Mouse (Mus musculus): ENCODE measurements at regions not wholly inside any gene's neighbourhood (a gene's known extent, or its start where the extent isn't known, plus 50 kb on each side); places are given as distances from the start of the nearest gene placed in this dataset.
A peak's percentile ranks its signal among the peaks of the same experiment; 100 is the strongest.

DNA sequence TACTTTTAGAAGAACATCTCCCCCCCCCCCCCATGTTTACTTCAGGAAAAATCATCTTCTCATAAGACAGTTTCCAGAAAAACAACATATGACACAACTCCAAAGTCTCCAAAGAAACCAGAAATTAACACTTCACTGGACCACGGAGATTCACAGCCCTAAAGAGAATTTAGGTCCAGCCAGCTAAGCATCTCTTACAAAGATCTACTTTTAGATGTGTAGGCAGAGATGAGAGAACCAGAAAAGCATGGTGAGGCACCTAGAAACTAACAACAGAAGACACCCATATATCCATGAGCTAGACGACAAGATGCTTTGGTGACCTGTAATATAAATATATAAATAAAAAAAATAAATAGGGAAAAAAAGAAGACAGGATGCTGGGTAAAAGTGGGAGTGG, 105.2 kb upstream of the Hpf1 start:
- ATAC-seq (ENCODE audit: insufficient number of reproducible peaks, insufficient read depth, low FRiP score, low TSS enrichment, low read depth): no peak
- Histone ChIP-seq H3K9me3 (no peaks in the 10 kb centered on the region), H3K4me2 (no peak overlapping the region), H3K4me1 (replicated peaks) (no peaks in the 10 kb centered on the region), H3K36me3 (no peaks in the 10 kb centered on the region), H3K4me3 (replicated peaks) (no peak overlapping the region), H3K9ac (replicated peaks) (no peak overlapping the region), H3K27me3 (no peaks in the 10 kb centered on the region), H3K27ac (no peak overlapping the region)
- WGBS: 92% methylated on average over 2 of the region's 2 CpGs

DNA sequence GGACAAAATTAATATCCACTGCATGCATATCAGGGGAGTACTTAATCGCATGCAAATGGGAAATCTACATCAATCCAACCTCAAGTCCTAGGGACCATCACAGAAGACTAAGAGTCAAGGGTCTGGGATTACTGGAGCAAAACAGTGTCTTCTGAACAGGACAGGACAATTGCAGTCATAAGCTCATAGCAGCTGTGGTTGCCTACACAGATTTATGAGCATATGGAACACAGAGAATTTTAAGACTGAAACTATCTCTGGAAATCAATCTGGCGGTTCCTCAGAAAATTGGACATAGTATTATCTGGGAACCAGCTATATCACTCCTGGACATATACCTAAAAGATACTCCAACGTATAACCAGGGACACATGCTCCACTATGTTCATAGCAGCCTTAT, 99.8 kb upstream of the Hpf1 start:
- no peak overlapping the region for H3K27ac ChIP-seq
- H3K4me1 ChIP-seq (replicated peaks): no peaks in the 10 kb centered on the region
- H3K36me3 ChIP-seq: no peaks in the 10 kb centered on the region
- H3K27me3 ChIP-seq: no peaks in the 10 kb centered on the region
- H3K9me3 ChIP-seq: no peaks in the 10 kb centered on the region
- no peak overlapping the region for H3K9ac ChIP-seq (replicated peaks)
- WGBS: 84% methylated on average over 3 of the region's 3 CpGs
- no peak for ATAC-seq (ENCODE audit: insufficient number of reproducible peaks, insufficient read depth, low FRiP score, low TSS enrichment, low read depth)
- no peak overlapping the region for H3K4me3 ChIP-seq (replicated peaks)
- H3K4me2 ChIP-seq: no peak overlapping the region

DNA sequence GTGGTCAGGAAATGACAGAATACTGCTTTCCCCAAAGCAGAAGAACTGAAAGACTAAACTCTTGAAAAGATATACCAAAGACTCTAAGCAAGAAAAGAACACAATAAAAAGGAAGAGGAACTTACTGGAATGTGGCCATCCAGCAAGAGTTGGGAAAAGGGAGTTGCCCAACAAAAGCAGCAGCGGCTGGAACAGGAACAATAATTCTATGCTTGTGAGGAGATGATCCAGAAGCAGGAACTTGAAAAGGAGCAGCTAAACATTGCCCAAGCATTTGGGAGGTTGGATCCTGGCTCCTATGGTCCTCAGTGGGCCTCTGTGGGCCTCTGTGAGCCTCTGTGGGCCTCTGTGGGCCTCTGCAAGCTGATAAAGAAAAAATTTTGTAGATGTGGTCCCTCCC, 97.7 kb upstream of the Hpf1 start:
- Histone ChIP-seq H3K9me3 (no peaks in the 10 kb centered on the region), H3K9ac (replicated peaks) (no peak overlapping the region), H3K4me3 (replicated peaks) (no peak overlapping the region), H3K36me3 (no peaks in the 10 kb centered on the region), H3K4me1 (replicated peaks) (no peaks in the 10 kb centered on the region), H3K27ac (no peak overlapping the region), H3K27me3 (no peaks in the 10 kb centered on the region), H3K4me2 (no peak overlapping the region)
- 84% methylated on average over 1 of the region's 1 CpGs for WGBS
- ATAC-seq (ENCODE audit: insufficient number of reproducible peaks, insufficient read depth, low FRiP score, low TSS enrichment, low read depth): no peak

DNA sequence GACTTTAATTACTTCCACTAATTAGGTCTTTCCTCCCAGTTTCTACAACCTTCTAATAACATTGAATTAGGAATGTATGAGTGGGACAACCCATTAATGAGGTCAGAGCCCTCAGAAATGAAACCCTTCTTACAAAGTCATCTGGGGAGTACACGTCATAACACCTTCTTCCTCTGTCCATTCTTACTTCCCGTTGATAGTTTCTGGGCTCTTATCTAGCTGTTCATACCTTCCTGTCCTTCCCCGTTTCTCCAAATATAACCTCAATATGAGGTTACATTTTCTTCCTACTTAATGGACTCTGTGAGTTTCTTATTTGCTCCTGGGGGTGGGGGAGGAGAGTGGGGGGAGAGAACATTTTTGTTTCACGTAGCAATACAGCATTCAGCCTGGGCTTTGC, 85.4 kb upstream of the Hpf1 start:
- Histone ChIP-seq H3K27ac (no peak overlapping the region), H3K9ac (replicated peaks) (no peak overlapping the region), H3K27me3 (no peaks in the 10 kb centered on the region), H3K4me2 (no peak overlapping the region), H3K4me3 (replicated peaks) (no peak overlapping the region), H3K9me3 (no peaks in the 10 kb centered on the region), H3K36me3 (no peaks in the 10 kb centered on the region), H3K4me1 (replicated peaks) (no peaks in the 10 kb centered on the region)
- no peak for ATAC-seq (ENCODE audit: insufficient number of reproducible peaks, insufficient read depth, low FRiP score, low TSS enrichment, low read depth)
- 79% methylated on average over 4 of the region's 4 CpGs for WGBS

DNA sequence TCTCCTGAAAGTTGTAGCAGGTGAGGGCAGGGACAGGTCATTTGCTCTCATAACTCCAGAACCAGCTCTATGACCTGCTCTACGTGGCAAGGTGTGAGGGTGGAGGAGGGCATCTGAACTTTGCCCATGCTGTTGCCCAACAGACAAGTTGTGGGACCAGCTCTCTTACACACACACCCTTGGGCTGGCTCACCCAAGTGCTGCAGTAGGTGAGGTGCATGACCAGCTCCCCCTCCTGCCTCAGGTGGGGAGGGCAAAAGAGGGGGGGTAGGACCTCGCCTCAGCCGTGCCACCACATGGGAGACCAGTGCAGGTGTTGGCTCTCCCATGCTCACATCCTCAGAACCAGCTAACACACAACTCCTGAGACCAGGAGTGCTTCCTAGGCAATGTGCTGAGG, 83.4 kb upstream of the Hpf1 start:
- Histone ChIP-seq H3K4me3 (replicated peaks) (no peak overlapping the region), H3K27ac (no peak overlapping the region), H3K4me1 (replicated peaks) (no peaks in the 10 kb centered on the region), H3K9ac (replicated peaks) (no peak overlapping the region), H3K9me3 (no peaks in the 10 kb centered on the region), H3K27me3 (no peaks in the 10 kb centered on the region), H3K36me3 (no peaks in the 10 kb centered on the region), H3K4me2 (no peak overlapping the region)
- peak; percentile 47; the same call in 1 of the 2 replicates for ATAC-seq (ENCODE audit: insufficient number of reproducible peaks, insufficient read depth, low FRiP score, low TSS enrichment, low read depth)
- WGBS: 90% methylated on average over 3 of the region's 3 CpGs

DNA sequence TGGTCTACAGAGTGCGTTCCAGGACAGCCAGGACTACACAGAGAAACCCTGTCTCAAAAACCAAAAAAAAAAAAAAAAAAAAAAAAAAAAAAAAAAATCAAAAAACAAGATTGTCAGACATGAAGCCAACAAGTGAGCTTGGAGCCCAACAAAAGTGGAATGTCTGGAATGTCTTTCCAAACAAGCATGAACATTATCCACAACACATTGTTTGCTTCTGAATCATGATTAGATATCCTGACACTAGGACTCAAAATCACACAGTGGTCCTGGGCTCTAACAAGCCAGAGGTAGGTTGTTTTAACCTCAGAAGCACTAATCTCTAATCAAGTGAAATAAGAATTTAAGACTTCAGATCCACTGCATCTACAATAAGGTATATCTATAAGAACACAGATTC, 80.4 kb upstream of the Hpf1 start:
- Histone ChIP-seq H3K36me3 (no peaks in the 10 kb centered on the region), H3K4me3 (replicated peaks) (no peak overlapping the region), H3K27ac (no peak overlapping the region), H3K9ac (replicated peaks) (no peak overlapping the region), H3K9me3 (no peaks in the 10 kb centered on the region), H3K4me2 (no peak overlapping the region), H3K27me3 (no peaks in the 10 kb centered on the region), H3K4me1 (replicated peaks) (no peaks in the 10 kb centered on the region)
- ATAC-seq (ENCODE audit: insufficient number of reproducible peaks, insufficient read depth, low FRiP score, low TSS enrichment, low read depth): no peak
- 93% methylated on average over 1 of the region's 1 CpGs for WGBS

DNA sequence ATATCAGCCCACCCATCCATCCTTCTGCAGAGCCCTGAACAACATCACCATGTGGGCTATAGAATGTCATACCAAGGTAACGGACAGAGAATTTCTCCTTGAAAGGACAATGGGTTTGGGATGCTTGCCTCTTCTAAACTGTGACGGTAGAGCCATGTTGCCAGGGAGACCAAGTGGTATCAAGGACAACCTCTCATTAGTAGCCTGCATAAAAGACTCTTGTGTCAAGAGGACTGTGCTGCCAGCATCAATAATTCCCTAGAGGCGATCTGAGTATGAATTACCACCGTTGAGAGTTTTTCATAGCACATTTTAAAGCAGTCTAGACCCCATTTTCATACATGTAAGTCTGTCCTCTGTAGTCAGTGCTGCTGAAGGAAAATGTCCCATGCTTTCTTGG, 79.3 kb upstream of the Hpf1 start:
- Histone ChIP-seq H3K4me2 (no peak overlapping the region), H3K27ac (no peak overlapping the region)
- no peak for ATAC-seq (ENCODE audit: insufficient number of reproducible peaks, insufficient read depth, low FRiP score, low TSS enrichment, low read depth)

DNA sequence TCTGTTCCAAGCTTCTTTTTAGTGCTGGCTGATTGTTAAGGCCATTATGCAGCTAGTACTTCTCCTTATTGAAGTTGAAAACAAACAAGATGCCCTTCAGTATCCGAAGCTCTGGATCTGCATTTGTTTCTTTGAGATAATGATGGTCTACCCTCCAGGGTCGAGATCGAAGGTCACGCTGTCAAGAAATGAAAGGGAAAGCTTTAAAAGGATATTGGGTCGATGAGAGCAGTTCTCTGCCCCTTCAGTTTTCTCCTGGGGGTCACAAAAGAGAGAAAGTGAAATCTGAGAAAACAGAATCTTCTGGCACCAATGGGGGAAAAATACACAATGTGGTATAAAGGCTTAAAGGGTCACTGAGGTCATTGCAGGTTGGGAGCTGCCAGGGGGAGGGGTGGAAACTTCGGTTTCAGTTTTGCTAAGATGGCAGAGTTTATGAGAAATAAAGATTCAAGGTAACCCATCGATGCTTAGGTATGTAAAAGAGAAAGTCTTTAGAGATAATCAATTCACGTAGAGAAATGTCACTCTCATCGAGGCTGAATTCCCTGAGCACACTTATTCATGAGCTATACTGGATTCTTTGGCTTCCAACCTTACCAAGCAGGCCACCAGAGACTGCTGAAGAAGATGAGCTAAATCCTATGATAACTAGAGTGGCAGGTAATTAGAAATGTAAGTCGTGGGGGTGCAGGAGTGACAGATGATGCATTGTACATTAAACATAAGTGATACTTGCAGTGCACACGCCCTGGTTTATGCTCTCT, 64.4 kb upstream of the Hpf1 start:
- H3K27ac ChIP-seq: no peak overlapping the region
- ATAC-seq (ENCODE audit: insufficient number of reproducible peaks, insufficient read depth, low FRiP score, low TSS enrichment, low read depth): no peak
- no peaks in the 10 kb centered on the region for H3K27me3 ChIP-seq
- no peak overlapping the region for H3K9ac ChIP-seq (replicated peaks)
- WGBS: 76% methylated on average over 11 of the region's 11 CpGs
- no peaks in the 10 kb centered on the region for H3K4me1 ChIP-seq (replicated peaks)
- H3K4me2 ChIP-seq: no peak overlapping the region
- no peaks in the 10 kb centered on the region for H3K36me3 ChIP-seq
- no peaks in the 10 kb centered on the region for H3K9me3 ChIP-seq
- H3K4me3 ChIP-seq (replicated peaks): no peak overlapping the region

More for the DNA sequence above, 79.3 kb upstream of the Hpf1 start:
- Histone ChIP-seq H3K9me3 (no peaks in the 10 kb centered on the region), H3K27me3 (no peaks in the 10 kb centered on the region), H3K36me3 (no peaks in the 10 kb centered on the region), H3K9ac (replicated peaks) (no peak overlapping the region), H3K4me3 (replicated peaks) (no peak overlapping the region), H3K4me1 (replicated peaks) (no peaks in the 10 kb centered on the region)
- 81% methylated on average over 4 of the region's 4 CpGs for WGBS

DNA sequence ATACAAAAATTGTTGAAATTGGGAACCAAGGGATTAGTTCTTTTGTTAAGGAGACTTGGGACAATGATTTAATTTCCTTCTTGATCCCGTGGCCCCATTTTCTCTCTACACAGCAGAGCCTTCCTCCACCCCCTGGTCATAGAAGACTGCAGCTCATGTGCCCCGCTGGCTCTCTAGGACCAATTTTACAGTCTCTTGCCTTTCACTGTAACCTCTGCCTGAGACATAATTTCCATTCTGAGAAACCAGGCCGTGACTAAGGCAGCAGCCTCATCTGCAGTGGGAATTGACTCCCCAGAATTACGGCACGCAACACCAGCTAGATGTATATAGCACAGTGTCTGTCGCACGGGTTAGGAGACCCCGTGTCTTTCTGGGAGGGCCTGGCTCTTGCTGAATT, 63.0 kb upstream of the Hpf1 start:
- Histone ChIP-seq H3K9me3 (no peaks in the 10 kb centered on the region), H3K36me3 (no peaks in the 10 kb centered on the region), H3K4me2 (no peak overlapping the region), H3K4me3 (replicated peaks) (no peak overlapping the region), H3K9ac (replicated peaks) (no peak overlapping the region), H3K4me1 (replicated peaks) (peaks cover 9% of the 10 kb centered on the region; the same call in 1 of the 2 replicates), H3K27ac (no peak overlapping the region), H3K27me3 (no peaks in the 10 kb centered on the region)
- WGBS: 92% methylated on average over 8 of the region's 8 CpGs
- ATAC-seq (ENCODE audit: insufficient number of reproducible peaks, insufficient read depth, low FRiP score, low TSS enrichment, low read depth): no peak

DNA sequence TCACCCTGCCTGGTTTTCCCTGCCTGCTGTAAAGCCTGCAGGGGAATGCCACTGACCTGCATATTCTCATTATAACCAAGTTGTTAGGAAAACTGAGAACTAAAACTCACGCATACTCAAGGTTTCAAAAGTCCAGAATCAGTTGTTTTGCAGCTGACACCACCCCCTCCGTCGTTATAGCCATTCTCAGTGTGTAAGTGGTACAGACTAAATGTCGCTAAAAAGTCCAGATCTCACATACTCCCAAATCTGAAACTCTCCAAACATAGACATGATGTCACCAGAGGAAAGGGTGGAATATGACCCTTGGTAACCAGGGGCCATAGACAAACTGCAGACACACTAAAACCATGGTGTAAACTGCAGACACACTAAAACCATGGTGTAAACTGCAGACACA, 61.1 kb upstream of the Hpf1 start:
- H3K9ac ChIP-seq (replicated peaks): no peak overlapping the region
- no peak for ATAC-seq (ENCODE audit: insufficient number of reproducible peaks, insufficient read depth, low FRiP score, low TSS enrichment, low read depth)
- no peaks in the 10 kb centered on the region for H3K36me3 ChIP-seq
- no peaks in the 10 kb centered on the region for H3K27me3 ChIP-seq
- H3K4me2 ChIP-seq: no peak overlapping the region
- no peak overlapping the region for H3K27ac ChIP-seq
- 76% methylated on average over 4 of the region's 4 CpGs for WGBS
- H3K4me1 ChIP-seq (replicated peaks): peaks cover 9% of the 10 kb centered on the region; the same call in 1 of the 2 replicates
- H3K9me3 ChIP-seq: no peaks in the 10 kb centered on the region
- H3K4me3 ChIP-seq (replicated peaks): no peak overlapping the region

DNA sequence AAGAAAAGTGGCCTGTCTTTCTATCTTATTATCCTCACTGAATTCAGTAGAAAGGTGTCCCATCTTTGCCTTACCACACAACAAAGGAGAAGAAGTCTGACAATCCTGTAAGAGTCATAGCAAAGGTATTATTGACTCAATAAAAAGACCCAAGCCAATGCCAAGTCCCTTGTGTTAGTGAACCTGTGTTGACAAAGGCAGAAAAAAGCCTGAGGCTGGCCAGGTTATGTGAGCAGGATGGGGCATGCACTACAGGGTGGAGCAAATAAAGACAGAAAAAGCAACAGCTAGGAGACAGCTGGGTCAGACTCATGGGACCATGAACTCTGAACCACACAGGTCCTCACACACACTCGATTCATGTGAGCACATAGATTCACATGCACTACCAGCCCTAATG, 59.7 kb upstream of the Hpf1 start:
- ATAC-seq (ENCODE audit: insufficient number of reproducible peaks, insufficient read depth, low FRiP score, low TSS enrichment, low read depth): no peak
- WGBS: 87% methylated on average over 1 of the region's 1 CpGs

DNA sequence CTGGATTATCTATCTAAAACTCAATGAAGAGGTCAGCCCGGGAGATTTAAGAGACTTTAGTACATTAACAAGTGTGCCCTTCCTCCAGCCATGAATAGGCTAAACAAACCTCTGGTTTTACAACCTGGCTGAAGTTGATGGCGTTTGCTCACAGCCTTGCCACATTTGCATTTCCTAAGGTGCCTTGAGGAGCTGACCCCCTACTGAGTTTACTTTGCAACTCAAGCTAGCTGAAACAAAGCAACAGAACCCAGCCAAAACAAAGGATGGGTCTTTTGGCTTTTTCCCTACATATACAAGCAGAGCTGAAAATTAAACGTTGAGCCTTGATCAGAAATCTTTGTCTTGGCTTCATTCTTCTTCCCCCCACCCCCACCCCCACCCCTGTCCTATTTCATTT, 51.7 kb upstream of the Hpf1 start:
- Histone ChIP-seq H3K9ac (replicated peaks) (no peak overlapping the region), H3K36me3 (no peaks in the 10 kb centered on the region), H3K4me2 (no peak overlapping the region), H3K4me3 (replicated peaks) (no peak overlapping the region), H3K4me1 (replicated peaks) (0 out of 2 replicates have a peak, but pooled peaks cover 4% of the 10 kb centered on the region), H3K27ac (no peak overlapping the region), H3K27me3 (no peaks in the 10 kb centered on the region), H3K9me3 (no peaks in the 10 kb centered on the region)
- 6% methylated on average over 3 of the region's 3 CpGs for WGBS
- no peak for ATAC-seq (ENCODE audit: insufficient number of reproducible peaks, insufficient read depth, low FRiP score, low TSS enrichment, low read depth)

More for the DNA sequence above, 59.7 kb upstream of the Hpf1 start:
- Histone ChIP-seq H3K4me2 (no peak overlapping the region), H3K27ac (no peak overlapping the region), H3K36me3 (no peaks in the 10 kb centered on the region), H3K9me3 (no peaks in the 10 kb centered on the region), H3K27me3 (no peaks in the 10 kb centered on the region), H3K4me3 (replicated peaks) (no peak overlapping the region), H3K9ac (replicated peaks) (no peak overlapping the region), H3K4me1 (replicated peaks) (peaks cover 9% of the 10 kb centered on the region; the same call in 1 of the 2 replicates)

Data from limb, embryonic 12.5 days (tissue).